ENCODE assay signal across 8 mouse cellular contexts in the genomic region with DNA sequence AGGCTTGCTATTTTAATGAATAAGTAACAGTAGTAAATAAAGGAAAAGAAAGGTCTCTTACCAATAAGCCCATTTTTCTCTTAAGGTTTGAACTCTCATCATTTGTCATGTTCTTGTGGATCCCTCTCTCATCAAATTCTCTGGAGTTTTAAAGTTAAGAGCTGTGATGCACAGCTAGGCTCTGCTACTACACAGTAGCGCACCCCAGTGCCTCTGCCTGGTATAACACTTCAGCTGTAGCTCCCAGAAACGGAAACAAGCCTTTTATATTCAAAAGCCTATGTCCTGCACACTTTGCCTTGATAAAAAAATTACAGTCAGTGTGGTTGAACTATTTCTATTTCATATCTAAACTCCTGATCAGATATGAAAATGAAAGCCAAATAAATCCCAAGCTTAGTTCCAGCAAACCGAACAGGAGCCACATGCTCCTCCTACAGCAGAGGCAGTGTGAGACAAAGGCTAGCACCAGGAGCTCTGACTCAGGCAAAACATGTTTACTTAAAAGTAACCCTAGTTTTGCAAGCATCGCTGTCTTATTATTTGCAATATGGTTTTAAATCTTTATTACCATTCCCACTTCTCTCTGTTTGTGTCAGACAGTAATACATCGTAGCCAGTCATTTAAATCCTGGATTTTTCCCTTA.
DNase-seq lines count a peak whose midpoint lies in the region; ATAC-seq and TF ChIP-seq lines count a peak whose summit lies in the region.

No protein-coding gene starts in this region.

- no peak for ATAC-seq in kidney, postnatal 0 days (replicated peaks; ENCODE audit: low FRiP score, low read depth)

- no peak overlapping the region for H3K4me3 ChIP-seq in kidney, postnatal 0 days (replicated peaks; ENCODE audit: low read depth, low read length)

- DNase-seq in kidney, postnatal 0 days (ENCODE audit: low spot score) = peak; percentile 28
- no peak for DNase-seq in kidney, adult 11 months
- peak; percentile 78 for DNase-seq in brain, adult 2 months (ENCODE audit: low read depth, low spot score)
- peak; percentile 23 to 81 for DNase-seq in frontal cortex, adult 2 months (ENCODE audit: extremely low spot score in 1 of 2, low spot score in 1 of 2)
- peak; percentile 63 for DNase-seq in layer of hippocampus, adult 11-12 months (ENCODE audit: low spot score)
- DNase-seq in lung, postnatal 4 days = peak; percentile 19 to 25
- DNase-seq in spleen, adult 18-20 months = no peak
- no peak for DNase-seq in B cell, adult 2 months

- H3K4me2 ChIP-seq in kidney, postnatal 0 days (ENCODE audit: low read length) = no peak overlapping the region

- no peak overlapping the region for H3K27ac ChIP-seq in kidney, postnatal 0 days

- H3K4me1 ChIP-seq in kidney, postnatal 0 days (replicated peaks; ENCODE audit: insufficient read depth, low read length) = no peaks in the 10 kb centered on the region

- H3K36me3 ChIP-seq in kidney, postnatal 0 days (ENCODE audit: insufficient read depth, low read length) = no peaks in the 10 kb centered on the region

- peak; percentile 53 for TF ChIP-seq CTCF in kidney, postnatal 0 days (IDR thresholded peaks at IDR 0.05; ENCODE audit: low read depth)

- 34% methylated on average over 5 of the region's 5 CpGs for WGBS in kidney, postnatal 0 days

- no peaks in the 10 kb centered on the region for H3K27me3 ChIP-seq in kidney, postnatal 0 days (ENCODE audit: insufficient read depth, low read length)

- H3K9me3 ChIP-seq in kidney, postnatal 0 days (replicated peaks; ENCODE audit: low read length) = no peaks in the 10 kb centered on the region

- H3K9ac ChIP-seq in kidney, postnatal 0 days (ENCODE audit: low read depth, low read length) = no peak overlapping the region

Comparison
In these comparisons a context has a peak if more than half of its experiments do, and no peak if none do; other contexts are left out.
1. DNase-seq: peak in kidney, postnatal 0 days (single experiment), brain, adult 2 months (single experiment), frontal cortex, adult 2 months (2 of 2), layer of hippocampus, adult 11-12 months (single experiment) and lung, postnatal 4 days (2 of 2); none in kidney, adult 11 months (single experiment), spleen, adult 18-20 months (0 of 2) and B cell, adult 2 months (0 of 2).